Mouse (Mus musculus): ENCODE measurements around the gene Mrgprb5.

GRCm38 (mm10) chr7:48137216-48138077, 31.4 kb downstream of the Mrgprb5 start:
- peak; percentile 43 for TF ChIP-seq CTCF (IDR thresholded peaks at IDR 0.05; ENCODE audit: low read depth)
- no peak for TF ChIP-seq EP300 (optimal IDR thresholded peaks at IDR 0.05)

Measured in stomach, postnatal 0 days (tissue).